Mouse (Mus musculus): ENCODE data around the gene Tfrc.

Tfrc gene

GRCm38 (mm10) chr16:32668472-32668871 lies 59.8 kb downstream of the Tfrc start:
- peak; percentile 61 to 75 for DNase-seq (ENCODE audit: low spot score in 2 of 2)

DNA sequence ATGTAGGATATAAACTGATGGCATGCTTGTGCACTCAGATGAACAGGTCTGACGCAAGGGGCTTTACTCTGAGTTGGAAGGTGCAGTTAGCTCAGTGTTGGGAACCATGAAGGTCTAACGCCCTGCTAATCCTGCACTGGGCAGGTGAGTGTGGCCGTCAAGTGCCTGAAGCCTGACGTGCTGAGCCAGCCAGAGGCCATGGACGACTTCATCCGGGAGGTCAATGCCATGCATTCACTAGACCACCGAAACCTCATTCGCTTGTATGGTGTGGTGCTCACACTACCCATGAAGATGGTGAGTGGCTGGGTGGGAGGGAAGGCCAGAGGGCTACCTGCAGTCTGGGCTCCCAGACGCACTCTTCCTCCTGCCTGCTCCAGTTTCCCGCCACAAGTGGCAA lies 60.5 kb downstream of the Tfrc start:
- DNase-seq (ENCODE audit: low spot score in 2 of 2): peak; percentile 11 to 60

GRCm38 (mm10) chr16:32670354-32671124 lies 61.8 kb downstream of the Tfrc start:
- peak; percentile 67 to 76 for DNase-seq (ENCODE audit: low spot score in 2 of 2)

DNA sequence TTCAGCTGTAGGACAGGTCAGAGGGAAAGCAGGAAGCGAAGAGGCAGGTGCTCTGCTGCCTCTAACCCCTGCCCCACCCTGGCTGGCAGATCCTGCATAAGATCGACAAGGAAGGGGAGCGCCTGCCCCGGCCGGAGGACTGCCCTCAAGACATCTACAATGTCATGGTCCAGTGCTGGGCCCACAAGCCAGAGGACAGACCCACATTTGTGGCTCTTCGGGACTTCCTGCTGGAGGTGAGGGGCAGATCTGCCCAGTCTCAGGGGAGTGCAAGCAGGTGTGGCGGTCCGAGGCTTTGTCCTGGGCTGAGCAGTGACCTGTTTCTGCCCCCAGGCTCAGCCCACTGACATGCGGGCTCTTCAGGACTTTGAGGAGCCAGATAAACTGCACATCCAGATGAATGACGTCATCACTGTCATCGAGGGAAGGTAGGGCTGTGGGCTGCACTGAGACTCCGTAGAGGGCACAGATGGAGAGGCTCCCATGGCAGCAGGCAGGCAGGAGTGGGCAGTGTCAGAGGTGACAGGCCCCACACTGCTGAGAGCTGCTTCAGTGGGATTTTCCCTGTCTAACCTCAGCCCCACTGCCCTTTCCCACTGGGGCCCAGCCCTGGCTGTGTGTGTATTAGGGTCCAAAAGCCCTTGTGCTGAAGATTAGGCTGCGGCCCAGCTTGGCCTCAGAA lies 62.6 kb downstream of the Tfrc start:
- DNase-seq (ENCODE audit: low spot score in 2 of 2): peak; percentile 15 to 65

DNA sequence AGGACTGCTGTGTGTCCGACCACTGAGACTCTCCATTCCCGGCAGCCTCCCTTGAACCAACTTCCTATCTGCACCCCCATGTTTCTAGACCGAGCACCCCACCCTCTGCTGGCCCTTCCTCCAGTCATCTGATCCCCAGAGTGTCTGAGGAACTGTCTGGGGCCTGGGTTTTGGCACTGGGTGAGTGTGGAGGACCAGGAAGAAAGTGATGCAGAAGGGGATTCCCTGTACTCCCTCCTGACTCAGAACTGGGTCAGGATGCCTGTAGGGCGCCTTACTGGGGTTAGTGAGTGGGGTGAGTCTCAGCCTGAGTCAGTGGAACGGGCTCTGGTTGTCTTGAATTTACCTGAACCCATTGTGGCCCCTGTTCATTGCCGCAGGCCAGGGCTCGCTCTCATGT lies 63.5 kb downstream of the Tfrc start:
- peak; percentile 20 to 64 for DNase-seq (ENCODE audit: low spot score in 2 of 2)

GRCm38 (mm10) chr16:32672861-32673560 lies 64.3 kb downstream of the Tfrc start:
- peak; percentile 31 to 65 for DNase-seq (ENCODE audit: low spot score in 2 of 2)

GRCm38 (mm10) chr16:32674121-32674740 lies 65.5 kb downstream of the Tfrc start:
- DNase-seq (ENCODE audit: low spot score in 2 of 2): peak; percentile 10 to 59

- no peak for DNase-seq (ENCODE audit: low spot score in 2 of 2)
Measured at GRCm38 (mm10) chr16:32677040-32677700, 68.5 kb downstream of the Tfrc start.

GRCm38 (mm10) chr16:32677903-32678302 lies 69.2 kb downstream of the Tfrc start:
- peak; percentile 11 to 60 for DNase-seq (ENCODE audit: low spot score in 2 of 2)

DNA sequence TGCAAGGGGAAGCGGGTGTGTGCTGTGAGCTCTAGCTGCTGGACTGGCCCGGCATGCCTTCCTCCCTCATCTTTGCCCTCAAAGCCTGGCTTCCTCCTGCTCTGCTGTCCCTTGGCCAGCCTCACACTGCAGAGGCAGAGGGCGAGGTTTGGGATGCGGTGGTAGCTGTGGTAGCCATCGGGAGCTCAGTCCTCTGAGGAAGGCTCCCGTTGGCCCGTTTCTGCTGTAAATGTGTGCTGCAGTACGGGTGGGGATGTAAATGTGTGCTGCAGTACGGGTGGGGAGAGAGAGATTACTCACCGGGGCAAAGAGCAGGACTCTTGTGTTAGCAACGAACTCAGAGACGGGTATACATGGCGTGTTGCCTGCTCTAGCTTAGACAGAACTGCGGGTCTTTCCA lies 70.1 kb downstream of the Tfrc start:
- peak in 1 of 2 experiments; percentile 59 for DNase-seq (ENCODE audit: low spot score in 2 of 2)

DNA sequence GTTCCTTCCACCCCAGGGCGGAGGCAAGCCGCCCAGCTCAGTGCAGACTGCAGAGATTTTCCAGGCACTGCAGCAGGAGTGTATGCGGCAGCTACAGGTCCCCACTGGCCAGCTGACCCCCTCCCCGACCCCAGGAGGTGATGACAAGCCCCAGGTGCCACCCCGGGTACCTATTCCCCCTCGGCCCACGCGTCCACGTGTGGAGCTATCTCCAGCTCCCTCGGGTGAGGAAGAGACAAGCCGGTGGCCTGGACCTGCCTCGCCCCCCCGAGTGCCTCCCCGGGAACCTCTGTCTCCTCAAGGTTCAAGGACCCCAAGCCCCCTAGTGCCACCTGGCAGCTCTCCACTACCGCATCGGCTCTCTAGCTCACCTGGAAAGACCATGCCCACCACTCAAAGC lies 71.3 kb downstream of the Tfrc start:
- DNase-seq (ENCODE audit: low spot score in 2 of 2): no peak

GRCm38 (mm10) chr16:32680806-32681205 lies 72.1 kb downstream of the Tfrc start:
- DNase-seq (ENCODE audit: low spot score in 2 of 2): peak in 1 of 2 experiments; percentile 62

- peak; percentile 75 to 90 for DNase-seq (ENCODE audit: low spot score in 2 of 2)
Measured at GRCm38 (mm10) chr16:32682194-32682593, 73.5 kb downstream of the Tfrc start.

Data from spleen, postnatal 4 days (tissue).